Mouse (Mus musculus): ENCODE measurements around the gene Akt1s1.

GRCm38 (mm10) chr7:44877833-44878232, 29.0 kb downstream of the Akt1s1 start:
- no peak for TF ChIP-seq EP300 (IDR thresholded peaks at IDR 0.05; ENCODE audit: low read depth)
- TF ChIP-seq CTCF (IDR thresholded peaks at IDR 0.05; ENCODE audit: low read depth), result no peak

Measured in liver, embryonic 14.5 days (tissue).